Mouse (Mus musculus): ENCODE data around the gene Nrxn1. TPM values are rescaled to one million over a fixed set of nuclear protein-coding genes. Genes with fewer than 3 reads are reported as not detected.

The Nrxn1 gene
- polyA plus RNA-seq, 1 experiment = not detected

GRCm38 (mm10) chr17:90662318-90662717 lies 430.6 kb downstream of the Nrxn1 start:
- TF ChIP-seq GATA1 (IDR thresholded peaks at IDR 0.05; ENCODE audit: low read length) = no peak

GRCm38 (mm10) chr17:90654506-90654905 lies 438.4 kb downstream of the Nrxn1 start:
- TF ChIP-seq GATA1 (IDR thresholded peaks at IDR 0.05; ENCODE audit: low read length) = no peak

GRCm38 (mm10) chr17:90653347-90653746 lies 439.5 kb downstream of the Nrxn1 start:
- TF ChIP-seq GATA1 (IDR thresholded peaks at IDR 0.05; ENCODE audit: low read length) = no peak

GRCm38 (mm10) chr17:90650279-90650678 lies 442.6 kb downstream of the Nrxn1 start:
- no peak for TF ChIP-seq GATA1 (IDR thresholded peaks at IDR 0.05; ENCODE audit: low read length)

- TF ChIP-seq GATA1 (IDR thresholded peaks at IDR 0.05; ENCODE audit: low read length) = no peak
Observed at GRCm38 (mm10) chr17:90638970-90639524, 453.8 kb downstream of the Nrxn1 start.

- no peak for TF ChIP-seq GATA1 (IDR thresholded peaks at IDR 0.05; ENCODE audit: low read length)
Observed at GRCm38 (mm10) chr17:90638183-90638727, 454.6 kb downstream of the Nrxn1 start.

- no peak for TF ChIP-seq GATA1 (IDR thresholded peaks at IDR 0.05; ENCODE audit: low read length)
Observed at GRCm38 (mm10) chr17:90631371-90631770, 461.5 kb downstream of the Nrxn1 start.

GRCm38 (mm10) chr17:90629851-90630250 lies 463.0 kb downstream of the Nrxn1 start:
- TF ChIP-seq GATA1 (IDR thresholded peaks at IDR 0.05; ENCODE audit: low read length) = no peak

GRCm38 (mm10) chr17:90628469-90628868 lies 464.4 kb downstream of the Nrxn1 start:
- TF ChIP-seq GATA1 (IDR thresholded peaks at IDR 0.05; ENCODE audit: low read length) = no peak

GRCm38 (mm10) chr17:90628004-90628403 lies 464.9 kb downstream of the Nrxn1 start:
- TF ChIP-seq GATA1 (IDR thresholded peaks at IDR 0.05; ENCODE audit: low read length) = no peak

GRCm38 (mm10) chr17:90627395-90627794 lies 465.5 kb downstream of the Nrxn1 start:
- TF ChIP-seq GATA1 (IDR thresholded peaks at IDR 0.05; ENCODE audit: low read length) = no peak

GRCm38 (mm10) chr17:90624591-90625266 lies 468.1 kb downstream of the Nrxn1 start:
- no peak for TF ChIP-seq GATA1 (IDR thresholded peaks at IDR 0.05; ENCODE audit: low read length)

- TF ChIP-seq GATA1 (IDR thresholded peaks at IDR 0.05; ENCODE audit: low read length) = no peak
Observed at GRCm38 (mm10) chr17:90621828-90622227, 471.0 kb downstream of the Nrxn1 start.

- TF ChIP-seq GATA1 (IDR thresholded peaks at IDR 0.05; ENCODE audit: low read length) = no peak
Observed at GRCm38 (mm10) chr17:90615019-90615418, 477.9 kb downstream of the Nrxn1 start.

GRCm38 (mm10) chr17:90607427-90607806 lies 485.5 kb downstream of the Nrxn1 start:
- no peak for TF ChIP-seq GATA1 (IDR thresholded peaks at IDR 0.05; ENCODE audit: low read length)

GRCm38 (mm10) chr17:90606718-90607426 lies 486.0 kb downstream of the Nrxn1 start:
- no peak for TF ChIP-seq GATA1 (IDR thresholded peaks at IDR 0.05; ENCODE audit: low read length)
